Comparison of ENCODE assay signal across 12 mouse cellular contexts in the genomic region with DNA sequence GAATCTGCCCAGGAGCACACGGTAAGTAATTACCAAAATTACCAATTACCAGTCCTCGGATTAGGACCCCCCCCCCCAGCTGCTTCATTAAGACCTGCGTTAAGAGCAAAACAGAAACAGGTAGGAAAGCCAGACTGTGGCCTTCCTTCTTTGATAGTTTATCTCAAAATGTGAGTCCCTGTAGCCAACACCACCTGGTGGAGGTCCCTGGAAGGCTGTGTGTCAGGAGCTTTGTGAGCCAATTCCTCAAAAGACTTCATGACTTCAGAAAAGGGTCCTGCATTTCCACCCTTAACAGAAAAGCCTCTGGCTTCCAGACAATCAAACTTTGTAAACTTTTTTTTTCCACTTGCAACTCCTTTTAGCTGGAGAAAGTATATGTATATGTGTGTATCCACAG.
DNase-seq lines count a peak whose midpoint lies in the region; ATAC-seq and TF ChIP-seq lines count a peak whose summit lies in the region.
"Had no signal": no experiment of that assay in that cellular context is flagged by ENCODE, and none has a peak within 500 bp of the region (broad histone marks: within the 10 kb centered on the region; RNA-seq: fewer than 3 reads in every experiment).

No protein-coding gene starts in this region.

- DNase-seq in lung, postnatal 0 days (ENCODE audit: low spot score): no peak
- no peak for DNase-seq in lung, postnatal 36 days
- DNase-seq in left cerebral cortex, postnatal 10 days (ENCODE audit: extremely low spot score in 1 of 2, low spot score in 2 of 2): no peak
- no peak for DNase-seq in gastrocnemius, postnatal 14 days
- DNase-seq: adrenal gland, postnatal 25 days; liver had no signal

- H3K36me3 ChIP-seq in heart, embryonic 15.5 days: no peaks in the 10 kb centered on the region
- H3K36me3 ChIP-seq in heart, embryonic 12.5 days: no peaks in the 10 kb centered on the region
- H3K36me3 ChIP-seq in lung, postnatal 0 days (ENCODE audit: insufficient read depth, low read length): no peaks in the 10 kb centered on the region
- H3K36me3 ChIP-seq in embryonic facial prominence, embryonic 13.5 days: no peaks in the 10 kb centered on the region
- no peaks in the 10 kb centered on the region for H3K36me3 ChIP-seq in stomach, embryonic 16.5 days (ENCODE audit: control insufficient read depth, insufficient read depth, low read length)
- H3K36me3 ChIP-seq: midbrain, embryonic 13.5 days had no signal

- no peak overlapping the region for H3K9ac ChIP-seq in heart, embryonic 15.5 days
- no peak overlapping the region for H3K9ac ChIP-seq in heart, embryonic 12.5 days
- H3K9ac ChIP-seq in lung, postnatal 0 days (replicated peaks; ENCODE audit: low read depth): no peak overlapping the region
- no peak overlapping the region for H3K9ac ChIP-seq in embryonic facial prominence, embryonic 13.5 days
- H3K9ac ChIP-seq in stomach, embryonic 16.5 days (ENCODE audit: low read length): no peak overlapping the region
- H3K9ac ChIP-seq: hindbrain, embryonic 14.5 days; midbrain, embryonic 13.5 days had no signal

- no peaks in the 10 kb centered on the region for H3K9me3 ChIP-seq in heart, embryonic 15.5 days (replicated peaks)
- H3K9me3 ChIP-seq in heart, embryonic 12.5 days (replicated peaks): no peaks in the 10 kb centered on the region
- no peaks in the 10 kb centered on the region for H3K9me3 ChIP-seq in lung, postnatal 0 days (ENCODE audit: low read length)
- no peaks in the 10 kb centered on the region for H3K9me3 ChIP-seq in embryonic facial prominence, embryonic 13.5 days
- H3K9me3 ChIP-seq in stomach, embryonic 16.5 days (replicated peaks; ENCODE audit: control insufficient read depth, low read length): no peaks in the 10 kb centered on the region
- H3K9me3 ChIP-seq: midbrain, embryonic 13.5 days had no signal

- TF ChIP-seq CTCF in lung, postnatal 0 days (IDR thresholded peaks at IDR 0.05): peak; percentile 46

- no peak overlapping the region for H3K4me2 ChIP-seq in heart, embryonic 15.5 days
- H3K4me2 ChIP-seq in heart, embryonic 12.5 days: no peak overlapping the region
- H3K4me2 ChIP-seq in lung, postnatal 0 days (replicated peaks; ENCODE audit: low read depth, low read length): no peak overlapping the region
- H3K4me2 ChIP-seq in embryonic facial prominence, embryonic 13.5 days: peak overlapping the region; percentile 76; the same call in 1 of the 2 replicates
- peak overlapping the region; percentile 70; the same call in 1 of the 2 replicates for H3K4me2 ChIP-seq in stomach, embryonic 16.5 days (ENCODE audit: low read depth, low read length)
- H3K4me2 ChIP-seq: midbrain, embryonic 13.5 days had no signal

- peaks cover 30% of the 10 kb centered on the region for H3K4me1 ChIP-seq in heart, embryonic 15.5 days (replicated peaks)
- H3K4me1 ChIP-seq in heart, embryonic 12.5 days (replicated peaks): peaks cover 42% of the 10 kb centered on the region
- peaks cover 10% of the 10 kb centered on the region; the same call in 1 of the 2 replicates for H3K4me1 ChIP-seq in lung, postnatal 0 days (ENCODE audit: insufficient read depth, low read depth, low read length)
- H3K4me1 ChIP-seq in embryonic facial prominence, embryonic 13.5 days: peaks cover 43% of the 10 kb centered on the region
- peaks cover 25% of the 10 kb centered on the region for H3K4me1 ChIP-seq in stomach, embryonic 16.5 days (ENCODE audit: control insufficient read depth, insufficient read depth, low read length)

- WGBS in heart, embryonic 15.5 days: 49% methylated on average over 3 of the region's 3 CpGs
- 37% methylated on average over 3 of the region's 3 CpGs for WGBS in heart, embryonic 12.5 days
- 46% methylated on average over 3 of the region's 3 CpGs for WGBS in lung, postnatal 0 days
- WGBS in embryonic facial prominence, embryonic 13.5 days: 12% methylated on average over 3 of the region's 3 CpGs
- WGBS in stomach, embryonic 16.5 days: 54% methylated on average over 3 of the region's 3 CpGs

- H3K27ac ChIP-seq in heart, embryonic 15.5 days: peak overlapping the region; percentile 10; the same call in 1 of the 2 replicates
- H3K27ac ChIP-seq in heart, embryonic 12.5 days (ENCODE audit: poor library complexity, severe bottlenecking): no peak overlapping the region
- H3K27ac ChIP-seq in lung, postnatal 0 days (ENCODE audit: low read length): no peak overlapping the region
- peak overlapping the region; percentile 66; the same call in 1 of the 2 replicates for H3K27ac ChIP-seq in embryonic facial prominence, embryonic 13.5 days
- H3K27ac ChIP-seq in stomach, embryonic 16.5 days (ENCODE audit: low read length): peak overlapping the region; percentile 87
- H3K27ac ChIP-seq: hindbrain, embryonic 14.5 days; midbrain, embryonic 13.5 days had no signal

- ATAC-seq in heart, embryonic 15.5 days (replicated peaks; ENCODE audit: insufficient number of reproducible peaks, insufficient read depth, low FRiP score, low read depth): no peak
- no peak for ATAC-seq in heart, embryonic 12.5 days (ENCODE audit: insufficient number of reproducible peaks, low FRiP score)
- ATAC-seq in lung, postnatal 0 days: no peak
- ATAC-seq in embryonic facial prominence, embryonic 13.5 days (ENCODE audit: insufficient number of reproducible peaks, insufficient read depth, low FRiP score, low TSS enrichment, low read depth): no peak
- ATAC-seq in stomach, embryonic 16.5 days (ENCODE audit: insufficient read depth, low FRiP score): no peak
- ATAC-seq: midbrain, embryonic 13.5 days had no signal

- no peaks in the 10 kb centered on the region for H3K27me3 ChIP-seq in heart, embryonic 15.5 days
- H3K27me3 ChIP-seq in heart, embryonic 12.5 days (replicated peaks): no peaks in the 10 kb centered on the region
- no peaks in the 10 kb centered on the region for H3K27me3 ChIP-seq in lung, postnatal 0 days (replicated peaks; ENCODE audit: insufficient read depth, low read length)
- H3K27me3 ChIP-seq in embryonic facial prominence, embryonic 13.5 days: no peaks in the 10 kb centered on the region
- H3K27me3 ChIP-seq in stomach, embryonic 16.5 days (ENCODE audit: control insufficient read depth, insufficient read depth, low read length): no peaks in the 10 kb centered on the region

- no peak for TF ChIP-seq EP300 in lung, postnatal 0 days (IDR thresholded peaks at IDR 0.05)

- intact Hi-C loops in left cerebral cortex, postnatal 10 days (cut with DNase I): no loop called here
- intact Hi-C loops in gastrocnemius, postnatal 14 days (cut with DNase I; ENCODE audit: low total_unique reads): no loop called here

- H3K4me3 ChIP-seq in heart, embryonic 15.5 days: no peak overlapping the region
- no peak overlapping the region for H3K4me3 ChIP-seq in heart, embryonic 12.5 days
- H3K4me3 ChIP-seq in lung, postnatal 0 days (ENCODE audit: low read depth, low read length): no peak overlapping the region
- H3K4me3 ChIP-seq in embryonic facial prominence, embryonic 13.5 days: no peak overlapping the region
- no peak overlapping the region for H3K4me3 ChIP-seq in stomach, embryonic 16.5 days (replicated peaks; ENCODE audit: low read length)
- H3K4me3 ChIP-seq: midbrain, embryonic 13.5 days had no signal

Comparison
In these comparisons a context has a peak if more than half of its experiments do, and no peak if none do; other contexts are left out.
1. H3K27ac ChIP-seq: peak in heart, embryonic 15.5 days (single experiment), embryonic facial prominence, embryonic 13.5 days (single experiment) and stomach, embryonic 16.5 days (single experiment); none in heart, embryonic 12.5 days (single experiment) and lung, postnatal 0 days (single experiment).
2. H3K4me2 ChIP-seq: peak in embryonic facial prominence, embryonic 13.5 days (single experiment) and stomach, embryonic 16.5 days (single experiment); none in heart, embryonic 15.5 days (single experiment), heart, embryonic 12.5 days (single experiment) and lung, postnatal 0 days (single experiment).